ENCODE assay signal across 10 mouse cellular contexts in genomic region chr17:73808431-73808830, GRCm38 (mm10). TPM values are rescaled to one million over a fixed set of nuclear protein-coding genes. Genes with fewer than 3 reads are reported as not detected.
DNase-seq lines count a peak whose midpoint lies in the region; ATAC-seq and TF ChIP-seq lines count a peak whose summit lies in the region.
"Had no signal": no experiment of that assay in that cellular context is flagged by ENCODE, and none has a peak within 500 bp of the region (broad histone marks: within the 10 kb centered on the region; RNA-seq: fewer than 3 reads in every experiment).

No protein-coding gene starts in this region.

- no peak overlapping the region for H3K27ac ChIP-seq in kidney, embryonic 14.5 days (ENCODE audit: low read depth, low read length)
- no peak overlapping the region for H3K27ac ChIP-seq in liver, embryonic 11.5 days (ENCODE audit: low read depth, low read length)
- 0 out of 2 replicates have a peak overlapping the region, but pooled peaks have one; percentile 30 for H3K27ac ChIP-seq in stomach, postnatal 0 days (replicated peaks)
- H3K27ac ChIP-seq in forebrain, embryonic 15.5 days (replicated peaks), result no peak overlapping the region
- H3K27ac ChIP-seq: liver, embryonic 15.5 days had no signal

- H3K4me2 ChIP-seq in kidney, embryonic 14.5 days (replicated peaks; ENCODE audit: low read depth, low read length), result no peak overlapping the region
- H3K4me2 ChIP-seq in liver, embryonic 11.5 days, result peak overlapping the region; percentile 10; the same call in 1 of the 2 replicates
- H3K4me2 ChIP-seq in stomach, postnatal 0 days (replicated peaks; ENCODE audit: low read depth), result no peak overlapping the region
- H3K4me2 ChIP-seq in forebrain, embryonic 15.5 days (replicated peaks), result no peak overlapping the region
- H3K4me2 ChIP-seq: liver, embryonic 15.5 days had no signal

- H3K4me3 ChIP-seq in megakaryocyte, embryonic 14.5 days (replicated peaks), result peak overlapping the region; percentile 85
- no peak overlapping the region for H3K4me3 ChIP-seq in kidney, embryonic 14.5 days (ENCODE audit: low read length)
- H3K4me3 ChIP-seq in liver, embryonic 11.5 days (ENCODE audit: low read depth, low read length), result no peak overlapping the region
- H3K4me3 ChIP-seq in stomach, postnatal 0 days (ENCODE audit: low read depth, low read length), result no peak overlapping the region
- no peak overlapping the region for H3K4me3 ChIP-seq in forebrain, embryonic 15.5 days
- H3K4me3 ChIP-seq: liver, embryonic 15.5 days had no signal

- peak; percentile 17; the same call in 1 of the 2 replicates for TF ChIP-seq CTCF in stomach, postnatal 0 days (IDR thresholded peaks at IDR 0.05; ENCODE audit: low read depth)

- H3K9me3 ChIP-seq in megakaryocyte, embryonic 14.5 days, result no peaks in the 10 kb centered on the region
- no peaks in the 10 kb centered on the region for H3K9me3 ChIP-seq in kidney, embryonic 14.5 days (ENCODE audit: control insufficient read depth, low read length)
- no peaks in the 10 kb centered on the region for H3K9me3 ChIP-seq in liver, embryonic 11.5 days (ENCODE audit: control insufficient read depth, low read length)
- H3K9me3 ChIP-seq in stomach, postnatal 0 days (ENCODE audit: control insufficient read depth, low read length), result no peaks in the 10 kb centered on the region
- no peaks in the 10 kb centered on the region for H3K9me3 ChIP-seq in forebrain, embryonic 15.5 days
- H3K9me3 ChIP-seq: liver, embryonic 15.5 days had no signal

- peaks cover 44% of the 10 kb centered on the region for H3K36me3 ChIP-seq in megakaryocyte, embryonic 14.5 days (replicated peaks; ENCODE audit: low read length)
- no peaks in the 10 kb centered on the region for H3K36me3 ChIP-seq in kidney, embryonic 14.5 days (ENCODE audit: control insufficient read depth, insufficient read depth, low read length)
- H3K36me3 ChIP-seq in liver, embryonic 11.5 days (ENCODE audit: control insufficient read depth, insufficient read depth, low read length), result no peaks in the 10 kb centered on the region
- no peaks in the 10 kb centered on the region for H3K36me3 ChIP-seq in stomach, postnatal 0 days (ENCODE audit: control insufficient read depth, insufficient read depth, low read length)
- no peaks in the 10 kb centered on the region for H3K36me3 ChIP-seq in forebrain, embryonic 15.5 days
- H3K36me3 ChIP-seq: liver, embryonic 15.5 days had no signal

- peaks cover 86% of the 10 kb centered on the region for H3K4me1 ChIP-seq in megakaryocyte, embryonic 14.5 days
- peaks cover 3% of the 10 kb centered on the region; the same call in 1 of the 2 replicates for H3K4me1 ChIP-seq in kidney, embryonic 14.5 days (ENCODE audit: control insufficient read depth, insufficient read depth, low read length)
- H3K4me1 ChIP-seq in liver, embryonic 11.5 days (replicated peaks; ENCODE audit: control insufficient read depth, insufficient read depth, low read length), result peaks cover 3% of the 10 kb centered on the region; the same call in 1 of the 2 replicates
- H3K4me1 ChIP-seq in stomach, postnatal 0 days (replicated peaks; ENCODE audit: control insufficient read depth, insufficient read depth), result no peaks in the 10 kb centered on the region
- H3K4me1 ChIP-seq in forebrain, embryonic 15.5 days, result peaks cover 16% of the 10 kb centered on the region

- WGBS in kidney, embryonic 14.5 days, result 59% methylated on average over 6 of the region's 6 CpGs
- whole genome bisulfite sequencing in liver, embryonic 11.5 days, result 82% methylated on average over 6 of the region's 6 CpGs
- WGBS in stomach, postnatal 0 days, result 40% methylated on average over 6 of the region's 6 CpGs
- WGBS in forebrain, embryonic 15.5 days, result 84% methylated on average over 6 of the region's 6 CpGs

- TF ChIP-seq EP300 in stomach, postnatal 0 days (optimal IDR thresholded peaks at IDR 0.05), result no peak

- ATAC-seq in megakaryocyte, adult 5-6 weeks (ENCODE audit: poor library complexity, severe bottlenecking), result no peak
- peak; percentile 47; the same call in 1 of the 2 replicates for ATAC-seq in kidney, embryonic 14.5 days (ENCODE audit: low FRiP score, low TSS enrichment)
- no peak for ATAC-seq in liver, embryonic 11.5 days (replicated peaks; ENCODE audit: low FRiP score)
- peak; percentile 59; the same call in 1 of the 2 replicates for ATAC-seq in stomach, postnatal 0 days (ENCODE audit: low FRiP score, low TSS enrichment)
- no peak for ATAC-seq in forebrain, embryonic 15.5 days (replicated peaks)

- no peak for DNase-seq in liver, embryonic 11.5 days (ENCODE audit: low spot score)
- no peak for DNase-seq in stomach, postnatal 0 days (ENCODE audit: low spot score)
- no peak for DNase-seq in embryo, embryonic 9.5 days (ENCODE audit: extremely low spot score)
- no peak for DNase-seq in left cerebral cortex, adult 9 months (ENCODE audit: low spot score in 2 of 2)
- DNase-seq: spleen, adult 18-20 months had no signal

- H3K9ac ChIP-seq in kidney, embryonic 14.5 days (ENCODE audit: low read depth, low read length), result no peak overlapping the region
- no peak overlapping the region for H3K9ac ChIP-seq in liver, embryonic 11.5 days (ENCODE audit: low read depth, low read length)
- H3K9ac ChIP-seq in stomach, postnatal 0 days (ENCODE audit: low read length), result no peak overlapping the region
- H3K9ac ChIP-seq in forebrain, embryonic 15.5 days (replicated peaks), result no peak overlapping the region
- H3K9ac ChIP-seq: liver, embryonic 15.5 days had no signal

- H3K27me3 ChIP-seq in megakaryocyte, embryonic 14.5 days (replicated peaks), result no peaks in the 10 kb centered on the region
- H3K27me3 ChIP-seq in kidney, embryonic 14.5 days (ENCODE audit: control insufficient read depth, insufficient read depth, low read length), result no peaks in the 10 kb centered on the region
- H3K27me3 ChIP-seq in liver, embryonic 11.5 days (replicated peaks; ENCODE audit: control insufficient read depth, insufficient read depth, low read length), result no peaks in the 10 kb centered on the region; the same call in 1 of the 2 replicates
- no peaks in the 10 kb centered on the region for H3K27me3 ChIP-seq in stomach, postnatal 0 days (ENCODE audit: control insufficient read depth, insufficient read depth, low read length)
- no peaks in the 10 kb centered on the region for H3K27me3 ChIP-seq in forebrain, embryonic 15.5 days

RNA-seq across cellular contexts. Expression of gene Ehd3, which starts 4.5 kb away (rescaled TPM):
- polyA plus RNA-seq in megakaryocyte, embryonic 14.5 days (2012; ENCODE audit: insufficient read depth, low replicate concordance), result 10.7 and 22.4 TPM in 2 replicates
- total RNA-seq in megakaryocyte, adult 5-6 weeks (2015), result 1.3 TPM in 1 of 2 replicates, not detected in the other
- total RNA-seq in megakaryocyte, adult 5-6 weeks (2017), result 0.51 and 0.73 TPM in 2 replicates
- 9.4 and 11.4 TPM in 2 replicates for polyA plus RNA-seq in kidney, embryonic 14.5 days (2014; fragmentation: Nextera tagmentation; extraction: Ambion mirVana)
- 42.2 and 44.4 TPM in 2 replicates for polyA plus RNA-seq in liver, embryonic 11.5 days (2014; fragmentation: Nextera tagmentation; extraction: Ambion mirVana)
- 2.8 and 2.9 TPM in 2 replicates for polyA plus RNA-seq in stomach, postnatal 0 days (2015; fragmentation: Nextera tagmentation; extraction: Ambion mirVana)
- 11.3 and 11.5 TPM in 2 replicates for polyA plus RNA-seq in forebrain, embryonic 15.5 days (2015; fragmentation: Nextera tagmentation; extraction: Ambion mirVana)

Comparison
In these comparisons a context has a peak if more than half of its experiments do, and no peak if none do; other contexts are left out.
1. ATAC-seq: peak in kidney, embryonic 14.5 days (single experiment) and stomach, postnatal 0 days (single experiment); none in megakaryocyte, adult 5-6 weeks (single experiment), liver, embryonic 11.5 days (single experiment) and forebrain, embryonic 15.5 days (single experiment).